Mouse (Mus musculus) small intestine, adult 2 months (tissue): Measurements from ENCODE around the gene Mri1. TPM values are rescaled to one million over a fixed set of nuclear protein-coding genes. Genes with fewer than 3 reads are reported as not detected.
A peak's percentile ranks its signal among the peaks of the same experiment; 100 is the strongest.

ENCODE experiments used
- H3K27ac ChIP-seq: fragments of 200-500 bp; 2 replicates; pipeline ENCODE4 v1.5.1; 2012; ENCODE audit warnings: low read depth, low read length, control low read depth, inconsistent platforms; ENCODE audit not compliant: insufficient read depth
- H3K27me3 ChIP-seq: fragments of 200-500 bp; 2 replicates; pipeline ENCODE4 v1.6.1; 2012; ENCODE audit warnings: mild to moderate bottlenecking, moderate library complexity, low read length, inconsistent platforms; ENCODE audit not compliant: control insufficient read depth, insufficient read depth
- H3K36me3 ChIP-seq: fragments of 200-500 bp; 2 replicates; pipeline ENCODE4 v1.6.1; 2012; ENCODE audit warnings: mild to moderate bottlenecking, low read length, control low read depth, inconsistent platforms; ENCODE audit not compliant: control insufficient read depth, insufficient read depth
- H3K4me1 ChIP-seq: fragments of 200-500 bp; 2 replicates; pipeline ENCODE4 v1.6.1; 2012; ENCODE audit warnings: low read length, inconsistent platforms, mixed read lengths; ENCODE audit not compliant: control insufficient read depth, insufficient read depth, insufficient read length
- H3K4me3 ChIP-seq: fragments of 200-500 bp; 2 replicates; pipeline ENCODE4 v1.5.1; 2012; ENCODE audit warnings: low read depth, mild to moderate bottlenecking, control low read depth, inconsistent platforms, low read length, moderate library complexity
- CTCF ChIP-seq: fragments of 200-500 bp; IDR thresholded peaks from 2 replicates; pipeline ENCODE4 v1.5.1; 2012; ENCODE audit warnings: low read depth, mild to moderate bottlenecking, control low read depth, inconsistent platforms, low read length, moderate library complexity, mixed read lengths; ENCODE audit not compliant: insufficient replicate concordance, insufficient read length; ENCODE audit errors: extremely low read depth
- POLR2A ChIP-seq: fragments of 200-500 bp; IDR thresholded peaks from 2 replicates; pipeline ENCODE4 v1.6.1; 2012; ENCODE audit warnings: low read depth, mild to moderate bottlenecking, control low read depth, inconsistent platforms, low read length, moderate library complexity
- WGBS: fragments of 180-500 bp; shearing (Covaris S2); methylation state at CpG from one replicate; pipeline ENCODE4 v1.1.7; 2018; 5-methylcytosine and 5-hydroxymethylcytosine counted together
- polyA plus RNA-seq: library from polyadenylated mRNA; depleted of rRNA; stranded (reverse); fragments of >200 nt; gene quantifications from 2 replicates; pipeline ENCODE4 v1.2.3, GENCODE M21; 2012

Mri1 gene
- polyA plus RNA-seq, 1 experiment, result 76.0 TPM

GRCm38 (mm10) chr8:84218143-84218542 is 39.0 kb downstream of the Mri1 start:
- H3K27me3 ChIP-seq, result no peaks in the 10 kb centered on the region
- no peaks in the 10 kb centered on the region; the same call in 1 of the 2 replicates for H3K4me1 ChIP-seq
- peaks cover 33% of the 10 kb centered on the region for H3K36me3 ChIP-seq
- 93% methylated on average over 5 of the region's 5 CpGs for WGBS
- H3K4me3 ChIP-seq, result no peak overlapping the region
- no peak for TF ChIP-seq CTCF
- no peak for TF ChIP-seq POLR2A
- H3K27ac ChIP-seq, result no peak overlapping the region

GRCm38 (mm10) chr8:84217206-84217605 is 39.9 kb downstream of the Mri1 start:
- TF ChIP-seq POLR2A, result no peak
- TF ChIP-seq CTCF, result no peak
- Histone ChIP-seq H3K27ac (no peak overlapping the region), H3K36me3 (peaks cover 36% of the 10 kb centered on the region), H3K4me1 (no peaks in the 10 kb centered on the region), H3K27me3 (no peaks in the 10 kb centered on the region), H3K4me3 (no peak overlapping the region)
- WGBS, result 94% methylated on average over 11 of the region's 11 CpGs

- H3K27me3 ChIP-seq, result no peaks in the 10 kb centered on the region
- H3K4me3 ChIP-seq, result no peak overlapping the region
- TF ChIP-seq POLR2A, result no peak
- TF ChIP-seq CTCF, result no peak
- no peaks in the 10 kb centered on the region; the same call in 1 of the 2 replicates for H3K4me1 ChIP-seq
- WGBS, result 91% methylated on average over 4 of the region's 4 CpGs
- H3K36me3 ChIP-seq, result peaks cover 37% of the 10 kb centered on the region
- H3K27ac ChIP-seq, result no peak overlapping the region
Observed at GRCm38 (mm10) chr8:84213277-84213676, 43.8 kb downstream of the Mri1 start.

- Histone ChIP-seq H3K4me3 (no peak overlapping the region), H3K27ac (no peak overlapping the region), H3K27me3 (no peaks in the 10 kb centered on the region), H3K36me3 (peaks cover 34% of the 10 kb centered on the region; the same call in 1 of the 2 replicates), H3K4me1 (no peaks in the 10 kb centered on the region; the same call in 1 of the 2 replicates)
- TF ChIP-seq CTCF (no peak), POLR2A (no peak)
- 92% methylated on average over 31 of the region's 31 CpGs for WGBS
Observed at GRCm38 (mm10) chr8:84211881-84212563, 45.1 kb downstream of the Mri1 start.

GRCm38 (mm10) chr8:84211202-84211601 is 45.9 kb downstream of the Mri1 start:
- 87% methylated on average over 3 of the region's 3 CpGs for WGBS
- TF ChIP-seq POLR2A (no peak), CTCF (no peak)
- no peak overlapping the region for H3K4me3 ChIP-seq
- H3K4me1 ChIP-seq, result no peaks in the 10 kb centered on the region; the same call in 1 of the 2 replicates
- H3K36me3 ChIP-seq, result peaks cover 33% of the 10 kb centered on the region; the same call in 1 of the 2 replicates
- no peaks in the 10 kb centered on the region for H3K27me3 ChIP-seq
- no peak overlapping the region for H3K27ac ChIP-seq

- Histone ChIP-seq H3K4me1 (no peaks in the 10 kb centered on the region; the same call in 1 of the 2 replicates), H3K27me3 (no peaks in the 10 kb centered on the region), H3K4me3 (no peak overlapping the region), H3K27ac (no peak overlapping the region), H3K36me3 (peaks cover 26% of the 10 kb centered on the region; the same call in 1 of the 2 replicates)
- 52% methylated on average over 34 of the region's 34 CpGs for WGBS
- TF ChIP-seq POLR2A (no peak), CTCF (peak; percentile 91)
Observed at GRCm38 (mm10) chr8:84210167-84210791, 46.8 kb downstream of the Mri1 start.
